Mouse (Mus musculus): ENCODE measurements around the gene Pdcd1lg2. TPM values are rescaled to one million over a fixed set of nuclear protein-coding genes. Genes with fewer than 3 reads are reported as not detected.

The Pdcd1lg2 gene
- total RNA-seq, 2 experiments from 2014 or later = not detected

GRCm38 (mm10) chr19:29500333-29500732 lies 89.6 kb downstream of the Pdcd1lg2 start:
- no peak for DNase-seq

GRCm38 (mm10) chr19:29501106-29501505 lies 90.4 kb downstream of the Pdcd1lg2 start:
- DNase-seq = no peak

- peak; percentile 57 for DNase-seq
Measured at GRCm38 (mm10) chr19:29501507-29501906, 90.8 kb downstream of the Pdcd1lg2 start.

DNA sequence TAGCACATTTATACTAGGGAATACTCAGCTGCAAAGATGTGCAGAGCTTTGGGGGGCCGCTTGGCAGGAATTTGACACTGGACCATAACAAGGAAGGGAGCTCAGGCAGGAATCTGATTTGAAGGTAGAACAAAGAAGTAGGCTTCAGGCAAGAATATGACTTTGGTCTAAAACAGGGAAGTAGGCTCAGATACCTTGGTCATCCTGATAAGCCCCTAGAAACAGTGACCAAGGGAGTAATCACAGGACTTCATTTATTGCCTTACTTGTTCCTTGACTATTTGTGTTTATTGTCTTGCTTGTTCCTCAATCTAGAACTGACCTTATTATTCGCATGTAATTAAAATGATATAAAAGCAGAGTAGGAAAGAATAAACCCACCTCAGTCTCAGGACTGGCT lies 93.4 kb downstream of the Pdcd1lg2 start:
- no peak for DNase-seq

- DNase-seq = no peak
Measured at GRCm38 (mm10) chr19:29505617-29506016, 94.9 kb downstream of the Pdcd1lg2 start.

DNA sequence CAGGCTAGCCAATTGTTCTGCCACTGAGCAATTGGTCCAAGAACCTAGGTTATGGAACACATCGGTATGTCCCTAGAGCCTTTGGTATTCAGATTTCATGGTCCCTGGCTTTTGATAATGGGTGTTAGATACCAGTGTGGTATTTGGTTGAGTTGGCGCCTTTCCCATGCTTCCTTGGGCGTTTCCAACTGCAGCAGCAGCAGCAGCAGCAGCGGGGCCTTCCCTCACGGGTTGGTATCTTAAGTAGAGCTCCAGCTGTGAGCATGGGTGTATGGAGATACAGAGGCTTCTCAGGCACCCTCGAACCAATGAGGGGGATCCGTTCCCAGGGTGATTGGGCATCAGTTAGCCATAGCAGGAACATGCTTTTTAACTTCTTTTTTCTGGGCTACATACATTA lies 97.5 kb downstream of the Pdcd1lg2 start:
- DNase-seq = peak; percentile 38

GRCm38 (mm10) chr19:29509857-29510256 lies 99.1 kb downstream of the Pdcd1lg2 start:
- DNase-seq = no peak

DNA sequence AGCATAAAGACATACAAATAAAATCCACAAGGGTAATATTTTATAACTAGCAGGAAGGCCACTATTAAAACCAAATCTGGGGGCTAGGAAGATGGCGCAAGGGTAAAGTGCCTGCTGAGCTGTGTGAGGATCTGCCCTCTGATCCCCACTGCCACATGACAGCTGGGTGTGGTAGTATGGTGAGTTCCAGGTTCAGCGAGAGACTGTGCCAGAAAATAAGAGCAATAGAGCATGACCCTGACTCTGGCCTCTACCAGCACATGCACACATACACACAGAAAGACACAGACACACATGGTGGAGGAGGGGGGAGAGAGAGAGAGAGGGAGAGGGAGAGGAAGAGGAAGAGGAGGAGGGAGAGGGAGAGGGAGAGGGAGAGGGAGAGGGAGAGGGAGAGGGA lies 101.1 kb downstream of the Pdcd1lg2 start:
- no peak for DNase-seq

DNA sequence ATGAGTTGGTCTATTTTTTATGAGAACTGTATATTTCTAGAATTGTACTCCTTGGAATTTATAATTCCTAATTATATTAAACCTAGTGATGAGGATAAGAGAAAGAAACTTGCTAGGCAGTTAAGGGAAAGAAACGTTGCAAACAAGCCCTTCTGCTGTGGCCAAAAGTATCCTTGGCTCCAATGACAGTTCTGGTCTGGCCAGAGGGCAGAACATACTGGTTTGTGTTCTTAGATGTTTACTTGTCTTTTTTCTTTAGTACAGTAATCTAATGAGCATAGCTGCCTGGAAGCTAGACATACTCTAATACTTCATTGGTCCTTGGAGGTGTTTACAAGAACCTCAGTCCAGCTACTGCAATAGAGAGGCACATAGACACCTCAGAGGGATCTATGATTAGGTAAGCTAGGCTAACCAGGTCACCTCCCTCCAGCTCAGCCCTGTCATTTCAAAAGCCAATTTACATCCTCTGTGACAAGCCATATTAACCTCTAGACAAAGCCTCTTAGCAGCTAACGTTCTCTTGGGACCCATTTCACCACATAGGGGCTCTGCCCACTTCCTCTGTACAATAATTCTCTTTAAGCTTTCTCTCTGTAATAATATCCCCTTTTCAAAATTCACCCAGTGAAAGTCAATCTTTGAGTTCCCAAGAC lies 102.5 kb downstream of the Pdcd1lg2 start:
- no peak for DNase-seq

DNA sequence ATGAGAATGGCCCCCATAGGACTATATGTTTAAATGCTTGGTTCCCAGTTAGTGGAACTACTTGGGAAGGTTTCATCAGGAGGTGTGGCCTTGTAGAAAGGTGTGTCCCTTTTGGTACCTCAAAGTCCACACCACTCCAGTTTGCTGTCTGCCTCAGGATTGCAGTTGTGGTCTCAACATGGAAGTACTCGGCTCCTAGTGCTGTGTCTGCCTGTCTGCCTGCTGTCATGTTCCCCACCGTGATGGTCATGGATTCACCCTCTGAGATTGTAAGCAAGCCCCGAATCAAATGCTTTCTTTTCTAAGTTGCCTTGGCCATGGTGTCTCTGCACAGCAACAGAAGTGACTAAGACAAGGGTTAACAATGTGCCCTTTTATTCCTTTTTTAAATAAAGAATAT lies 103.4 kb downstream of the Pdcd1lg2 start:
- DNase-seq = no peak

DNA sequence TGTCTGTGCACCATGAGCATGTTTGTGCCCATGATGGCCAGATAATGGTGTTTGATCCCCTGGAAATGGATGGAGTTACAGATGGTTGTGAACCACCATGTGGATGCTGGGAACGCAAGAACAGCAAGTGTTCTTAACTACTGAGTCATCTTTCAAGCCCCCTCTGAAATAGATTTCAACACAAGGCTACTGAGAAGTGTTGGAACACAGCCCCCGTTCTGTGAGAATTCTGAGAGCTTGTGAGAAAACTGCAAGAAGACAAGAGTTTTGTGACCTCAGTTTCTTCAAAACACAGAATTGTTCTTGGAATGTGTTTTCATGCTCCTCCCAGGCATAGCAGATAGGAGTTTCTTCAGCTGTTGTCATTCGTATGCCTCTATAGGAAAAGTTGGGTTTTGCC lies 104.7 kb downstream of the Pdcd1lg2 start:
- no peak for DNase-seq

GRCm38 (mm10) chr19:29515991-29516390 lies 105.3 kb downstream of the Pdcd1lg2 start:
- DNase-seq = no peak

GRCm38 (mm10) chr19:29518409-29518808 lies 107.7 kb downstream of the Pdcd1lg2 start:
- no peak for DNase-seq

- no peak for DNase-seq
Measured at GRCm38 (mm10) chr19:29518922-29519321, 108.2 kb downstream of the Pdcd1lg2 start.

Other genes starting within 250 kb of the Pdcd1lg2 start
- 10 to 100 TPM; 21.5 to 24.7 TPM for gene Jak2, start 159.1 kb upstream of the Pdcd1lg2 start, total RNA-seq (2021)
- not detected for gene Insl6, start 85.6 kb upstream of the Pdcd1lg2 start, total RNA-seq (2021)
- not detected for gene Rln1, start 76.2 kb upstream of the Pdcd1lg2 start, total RNA-seq (2021)
- gene Plgrkt, start 43.5 kb upstream of the Pdcd1lg2 start, total RNA-seq (2021) = 10 to 100 TPM; 13.7 to 15.1 TPM
- gene Cd274, start 43.5 kb upstream of the Pdcd1lg2 start, total RNA-seq (2021) = under 1 TPM; 0.67 to 0.77 TPM
- 10 to 100 TPM; 22.5 to 23.8 TPM for gene Ric1, start 111.4 kb downstream of the Pdcd1lg2 start, total RNA-seq (2021)
- 1 to 10 TPM; 6.7 to 7.7 TPM for gene Ermp1, start 237.5 kb downstream of the Pdcd1lg2 start, total RNA-seq (2021)